Mouse (Mus musculus) layer of hippocampus, postnatal 14 days (tissue): ENCODE results near the gene Sap18. TPM values are rescaled to one million over a fixed set of nuclear protein-coding genes. Genes with fewer than 3 reads are reported as not detected.
"Not testable (repeated sequence)": the region's sequence is repeated elsewhere in the genome, so short reads cannot be mapped to it uniquely, and the experiment has no call there.

Experiments
- DNase-seq, 2 experiments: peaks; one replicate each; pipeline ENCODE4 v3.0.0; 2021 to 2022; ENCODE audit warnings: low spot score in 2 of 2, mixed read lengths in 1 of 2
- microRNA-seq, 2 experiments: library from miRNA; unstranded; fragments of <30 nt; microRNA quantifications; one replicate each; pipeline ENCODE4 v1.2.0; 2021
- total RNA-seq, 2 experiments: library from RNA; stranded (reverse); gene quantifications; 2 replicates each; pipeline ENCODE4 v1.2.3; 2021

Sap18 gene
- total RNA-seq, 2 experiments from 2014 or later, result 37.0 to 64.9 TPM

DNA sequence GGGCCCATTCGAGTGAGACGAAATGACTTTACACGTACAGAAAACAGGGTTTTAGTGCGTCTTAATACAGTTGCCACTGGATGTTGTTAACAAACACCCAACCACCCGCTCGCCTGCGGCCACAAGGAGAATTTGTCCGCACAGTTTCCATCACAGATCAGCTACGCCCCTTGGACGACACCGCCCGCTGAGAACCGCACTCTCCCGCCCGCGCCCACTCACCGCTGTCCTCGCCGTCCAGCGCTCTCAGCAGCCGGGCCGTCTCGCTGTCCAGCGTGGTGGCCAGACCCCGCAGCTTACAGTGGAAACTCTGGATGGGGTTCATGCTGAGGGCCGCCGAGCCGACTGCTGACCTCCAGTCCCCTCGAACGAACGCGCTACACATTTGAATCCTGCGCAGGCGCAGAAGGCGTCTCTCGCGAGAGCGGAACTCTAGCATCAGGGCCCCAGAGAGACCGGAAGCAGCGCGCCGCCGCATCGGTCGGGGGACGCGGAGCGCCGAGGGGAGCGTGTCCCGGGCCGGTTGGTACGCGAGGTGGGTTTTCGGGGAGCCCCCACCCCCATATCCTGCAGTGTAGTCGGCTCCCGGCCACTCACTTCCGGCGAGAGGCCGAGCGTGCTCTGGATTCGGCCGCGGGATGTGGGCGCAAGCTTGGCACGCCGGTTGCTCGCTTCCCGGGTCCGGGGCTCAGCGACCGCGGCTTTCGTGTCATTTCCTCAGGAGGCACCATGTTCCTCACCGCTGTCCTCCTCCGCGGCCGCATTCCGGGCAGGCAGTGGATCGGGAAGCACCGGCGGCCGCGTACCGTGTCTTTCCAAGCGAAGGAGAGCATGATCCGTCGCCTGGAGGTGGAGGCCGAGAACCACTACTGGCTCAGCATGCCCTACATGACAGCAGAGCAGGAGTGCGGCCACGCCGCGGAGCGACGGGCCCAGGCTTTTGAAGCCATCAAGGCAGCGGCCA is 28.1 kb downstream of the Sap18 start, which contains the start of the genes Ska3 and Mrpl57:
Ska3 (minus strand) TSS at position 398 of the 964 bp plus-strand sequence.
Mrpl57 (plus strand) TSS at position 447 of the 964 bp plus-strand sequence.
- DNase-seq, result peak; percentile 91 to 92

DNA sequence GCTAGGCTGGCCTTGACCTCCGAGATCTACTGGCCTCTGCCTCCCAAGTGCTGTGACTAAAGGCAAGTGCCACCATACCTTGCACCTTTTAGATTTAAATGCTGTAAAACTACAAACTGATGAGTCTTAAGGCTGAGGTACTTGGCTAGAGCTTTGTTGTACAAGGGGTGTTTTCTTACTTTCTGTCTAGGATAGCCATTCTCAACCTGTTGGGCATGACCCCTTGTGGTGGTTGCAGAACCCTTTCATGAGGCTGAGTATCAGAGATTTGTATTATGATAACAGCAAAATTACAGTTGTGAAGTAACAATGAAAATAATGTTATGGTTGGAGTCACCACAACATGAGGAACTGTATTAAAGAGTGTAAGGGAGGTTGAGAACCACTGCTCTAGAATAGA is 29.3 kb downstream of the Sap18 start:
- DNase-seq, result no peak

DNA sequence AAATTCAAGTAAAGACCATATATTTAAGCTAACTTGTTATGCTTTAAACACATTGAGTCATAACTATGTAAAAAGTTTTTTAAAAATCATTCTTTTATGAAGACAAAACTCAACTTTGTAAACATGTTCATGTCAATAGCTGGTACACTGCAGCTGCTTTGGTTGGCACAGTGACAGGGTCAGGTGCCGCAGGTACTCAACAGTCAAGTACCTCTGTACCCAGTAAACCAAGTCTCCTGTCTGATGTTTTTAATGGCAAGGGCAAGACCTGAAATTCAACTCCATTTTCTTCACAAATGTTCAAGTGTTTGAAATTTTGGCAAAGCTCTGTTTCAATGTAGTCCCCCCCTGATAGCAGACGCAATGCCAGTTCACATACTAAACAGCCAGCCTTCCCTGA is 35.5 kb downstream of the Sap18 start:
- DNase-seq, result no peak

DNA sequence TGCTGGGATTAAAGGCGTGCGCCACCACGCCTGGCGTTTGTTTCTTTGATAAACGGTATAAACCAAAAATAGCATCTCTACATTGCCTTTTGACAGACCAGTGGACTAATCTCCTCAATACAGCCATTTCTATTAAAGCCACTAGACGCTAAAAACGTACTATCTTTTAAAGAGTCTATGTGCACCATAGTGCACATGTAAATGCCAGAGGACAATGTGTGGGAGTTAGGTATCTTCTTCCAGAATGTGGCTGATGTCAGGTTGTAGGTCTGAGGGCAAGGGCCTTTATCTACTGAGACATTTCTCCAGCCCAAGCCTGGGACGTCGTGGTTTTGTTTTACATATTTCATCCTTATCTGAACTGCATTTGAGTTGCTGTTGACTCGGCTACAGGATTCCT is 37.2 kb downstream of the Sap18 start:
- no peak for DNase-seq

DNA sequence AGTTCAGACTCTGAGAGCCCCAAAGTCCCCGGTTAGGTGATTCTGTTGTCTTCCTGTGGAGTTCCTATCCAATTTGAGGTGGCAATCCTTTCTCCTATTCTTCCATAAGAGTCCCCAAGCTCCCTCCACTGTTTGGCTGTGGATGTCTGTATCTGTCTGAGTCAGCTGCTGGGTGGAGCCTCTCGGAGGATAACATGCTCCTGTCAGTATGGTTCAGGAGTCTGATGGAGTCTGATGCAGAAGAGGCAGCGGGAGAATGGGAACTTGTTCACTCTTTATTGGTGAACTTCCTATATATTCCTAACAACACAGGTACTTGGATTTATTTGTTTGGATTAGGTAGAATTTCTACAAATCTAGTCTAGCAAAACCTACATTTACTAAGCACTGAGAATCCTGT is 46.6 kb downstream of the Sap18 start:
- DNase-seq, result no peak

DNA sequence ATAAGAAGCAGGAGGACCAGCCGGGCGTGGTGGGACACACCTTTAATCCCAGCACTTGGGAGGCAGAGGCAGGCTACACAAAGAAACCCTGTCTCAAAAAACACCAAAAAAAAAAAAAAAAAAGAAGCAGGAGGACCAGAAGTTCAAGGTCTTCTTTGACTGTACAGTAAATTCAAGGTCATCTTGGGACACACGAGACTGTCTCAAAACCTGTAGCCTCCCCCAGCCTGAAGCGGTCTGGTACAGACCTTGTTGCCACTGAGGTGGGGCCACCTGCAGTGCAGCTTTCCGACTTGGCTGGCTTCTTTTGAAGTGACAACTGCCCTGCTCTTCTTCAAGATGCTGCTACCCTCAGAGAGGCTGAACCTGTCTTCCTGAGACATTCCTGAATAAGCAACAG is 50.1 kb downstream of the Sap18 start:
- DNase-seq, result not testable (repeated sequence)

DNA sequence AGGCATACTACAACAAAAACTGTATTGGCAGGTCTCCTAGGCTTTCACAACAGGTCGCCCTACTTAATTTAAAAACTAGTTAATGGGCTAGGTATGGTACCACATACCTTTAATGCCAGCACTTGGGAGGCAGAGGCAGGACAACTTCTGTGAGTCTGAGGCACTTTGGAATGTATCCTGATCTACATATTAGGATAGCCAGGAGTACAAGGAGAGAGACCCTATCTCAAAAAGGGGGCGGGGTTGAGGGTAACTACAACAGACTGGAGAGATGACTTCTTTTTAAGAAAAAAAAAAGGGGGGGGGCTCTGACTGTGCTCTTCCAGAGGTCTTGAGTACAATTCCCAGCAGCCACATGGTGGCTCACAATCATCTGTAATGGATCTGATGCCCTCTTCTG is 50.7 kb downstream of the Sap18 start:
- DNase-seq, result no peak

DNA sequence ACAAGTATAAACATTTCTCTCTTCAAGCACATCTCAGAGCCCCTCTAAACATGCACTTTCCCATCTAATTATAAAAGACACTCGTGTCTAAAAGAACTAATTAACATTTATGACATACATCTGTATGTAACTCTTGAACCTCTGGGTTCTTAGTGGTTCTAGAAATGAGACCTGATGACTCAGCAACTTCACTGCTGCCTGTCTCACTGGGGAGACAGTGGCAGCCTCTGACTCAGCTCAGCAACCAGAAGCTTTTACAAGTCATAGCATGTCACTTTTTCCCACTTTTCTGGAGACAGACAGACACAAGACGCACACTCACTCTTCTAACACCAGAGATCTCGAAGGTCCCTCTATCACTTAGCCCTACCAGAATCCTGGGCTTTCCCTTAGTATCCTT is 52.4 kb downstream of the Sap18 start:
- DNase-seq, result no peak

DNA sequence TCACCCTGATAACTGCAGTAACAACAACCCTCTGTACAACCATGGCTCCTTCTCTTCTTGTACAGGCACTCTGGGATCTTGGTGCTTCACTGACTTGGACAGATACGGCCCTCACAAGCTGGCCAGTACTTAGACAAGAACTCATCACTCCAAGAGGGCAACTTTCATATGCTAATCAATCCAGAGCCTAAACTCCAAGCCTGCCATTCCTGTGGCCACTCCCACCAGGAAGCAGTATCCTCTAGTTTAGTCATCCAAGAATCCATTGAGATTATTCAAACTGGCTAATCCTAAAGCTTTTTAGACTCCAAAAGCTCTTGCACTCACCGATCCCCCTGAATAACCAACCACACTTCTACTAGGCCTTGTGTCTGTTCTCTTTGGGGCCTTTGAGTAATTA is 55.0 kb downstream of the Sap18 start:
- DNase-seq, result no peak

DNA sequence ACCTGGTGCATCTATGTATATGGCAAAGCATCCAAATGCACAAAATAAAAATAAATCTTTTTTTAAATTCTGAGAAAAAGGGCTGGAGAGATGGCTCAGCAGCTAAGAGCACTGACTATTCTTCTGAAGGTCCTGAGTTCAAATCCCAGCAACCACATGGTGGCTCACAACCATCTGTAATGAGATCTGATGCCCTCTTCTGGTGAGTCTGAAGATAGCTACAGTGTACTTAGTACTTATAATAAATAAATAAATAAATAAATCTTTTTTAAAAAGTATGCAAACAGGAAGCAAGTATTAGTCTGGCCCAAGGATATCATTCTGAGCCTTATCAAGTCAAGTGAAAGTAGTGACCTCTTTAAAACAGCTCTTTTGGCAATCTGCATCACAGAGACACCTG is 58.1 kb downstream of the Sap18 start:
- not testable (repeated sequence) for DNase-seq

Small RNA genes lying within 50 kb of the gene (microRNA-seq; reads per million reads assigned to microRNA genes)
- 0.85 to 1.8 reads per million in 2 experiments for gene Mir3077

Other genes starting within 250 kb of the Sap18 start
- 10 to 100 TPM; 32.7 to 34.0 TPM for gene Eef1akmt1, start 226.6 kb upstream of the Sap18 start, total RNA-seq
- 10 to 100 TPM; 13.0 to 14.1 TPM for gene Xpo4, start 132.8 kb upstream of the Sap18 start, total RNA-seq
- not detected for gene Gm49361, start 52.1 kb upstream of the Sap18 start, total RNA-seq
- gene Lats2, start 39.8 kb upstream of the Sap18 start, total RNA-seq, result 10 to 100 TPM; 32.7 to 34.8 TPM
- 1 to 10 TPM; 1.6 to 1.7 TPM for gene Ska3, start 28.0 kb downstream of the Sap18 start, total RNA-seq
- gene Mrpl57, start 28.1 kb downstream of the Sap18 start, total RNA-seq, result 10 to 100 TPM; 85.4 to 88.7 TPM
- gene Zdhhc20, start 92.1 kb downstream of the Sap18 start, total RNA-seq, result 10 to 100 TPM; 31.4 to 35.3 TPM
- gene Micu2, start 201.1 kb downstream of the Sap18 start, total RNA-seq, result 10 to 100 TPM; 23.6 to 24.0 TPM